Mouse (Mus musculus) MEL (cell line): ENCODE results near the gene Pkd1l2. TPM values are rescaled to one million over a fixed set of nuclear protein-coding genes. Genes with fewer than 3 reads are reported as not detected.

Experiments used
- DNase-seq: peaks from one replicate; pipeline ENCODE4 v3.0.0; 2011; ENCODE audit warnings: low read depth, low spot score
- H3K27ac ChIP-seq: 2 replicates; pipeline ENCODE4 v1.5.1; 2012; ENCODE audit warnings: low read depth, mild to moderate bottlenecking, control low read depth, low read length, moderate library complexity; ENCODE audit not compliant: control insufficient read depth
- H3K27me3 ChIP-seq, 2 experiments: fragments of 150-350 bp in 1 of 2; sonication (generic) in 1 of 2; 2 replicates each; pipeline ENCODE4 v1.6.1; 2012; ENCODE audit warnings: low read length in 2 of 2, mild to moderate bottlenecking in 2 of 2, improper control_type of control experiment in 1 of 2, moderate library complexity in 1 of 2; ENCODE audit not compliant: insufficient read depth in 2 of 2, control insufficient read depth in 1 of 2
- H3K36me3 ChIP-seq, 2 experiments: 2 replicates each; pipeline ENCODE4 v1.6.1; 2012 to 2014; ENCODE audit warnings: low read length in 2 of 2, improper control_type of control experiment in 1 of 2, inconsistent platforms in 1 of 2, mild to moderate bottlenecking in 1 of 2; ENCODE audit not compliant: insufficient read depth in 2 of 2, control insufficient read depth in 1 of 2
- H3K4me1 ChIP-seq, 2 experiments: fragments of 150-350 bp in 1 of 2; sonication (generic) in 1 of 2; 2 replicates each; pipeline ENCODE4 v1.6.1; 2012; ENCODE audit warnings: low read length in 2 of 2, improper control_type of control experiment in 1 of 2, mild to moderate bottlenecking in 1 of 2; ENCODE audit not compliant: insufficient read depth in 2 of 2, control insufficient read depth in 1 of 2
- H3K4me3 ChIP-seq, 2 experiments: fragments of 150-350 bp in 1 of 2; sonication (generic) in 1 of 2; 2 replicates each; pipeline ENCODE4 v1.5.1; 2012; ENCODE audit warnings: low read depth in 2 of 2, low read length in 2 of 2, mild to moderate bottlenecking in 2 of 2, moderate library complexity in 2 of 2, control low read depth in 1 of 2, improper control_type of control experiment in 1 of 2; ENCODE audit not compliant: control insufficient read depth in 1 of 2, insufficient read depth in 1 of 2
- H3K79me2 ChIP-seq: 2 replicates; pipeline ENCODE4 v1.6.1; 2012; ENCODE audit warnings: mild to moderate bottlenecking, low read length, moderate library complexity; ENCODE audit not compliant: control insufficient read depth, poor library complexity, insufficient read depth
- H3K9ac ChIP-seq: 2 replicates; pipeline ENCODE4 v1.6.1; 2012; ENCODE audit warnings: low read depth, mild to moderate bottlenecking, control low read depth, low read length, moderate library complexity; ENCODE audit not compliant: control insufficient read depth, poor library complexity, severe bottlenecking
- H3K9me3 ChIP-seq: fragments of 150-350 bp; sonication (generic); replicated peaks from 2 replicates; pipeline ENCODE4 v1.6.1; 2012; ENCODE audit warnings: mild to moderate bottlenecking, low read length, improper control_type of control experiment, moderate library complexity; ENCODE audit not compliant: insufficient read depth
- CHD2 ChIP-seq: IDR thresholded peaks from 2 replicates; pipeline ENCODE4 v1.6.1; 2011; ENCODE audit warnings: low read length, improper control_type of control experiment
- CTCF ChIP-seq, 3 experiments: IDR thresholded peaks in 2 of 3; conservative IDR thresholded peaks in 1 of 3; 2 replicates each; pipeline ENCODE4 v1.5.1; 2011 to 2012; ENCODE audit warnings: low read length in 3 of 3, low read depth in 2 of 3, mild to moderate bottlenecking in 2 of 3, improper control_type of control experiment in 1 of 3, inconsistent platforms in 1 of 3, mixed read lengths in 1 of 3, moderate library complexity in 1 of 3; ENCODE audit not compliant: control insufficient read depth in 1 of 3, insufficient read depth in 1 of 3, poor library complexity in 1 of 3, severe bottlenecking in 1 of 3
- E2F4 ChIP-seq: IDR thresholded peaks from 2 replicates; pipeline ENCODE4 v1.6.1; 2011; ENCODE audit warnings: low read depth, low read length, improper control_type of control experiment, borderline replicate concordance
- EP300 ChIP-seq, 2 experiments: IDR thresholded peaks; 2 replicates each; pipeline ENCODE4 v1.6.1; 2011; ENCODE audit warnings: improper control_type of control experiment in 2 of 2, low read length in 2 of 2, low read depth in 1 of 2, mild to moderate bottlenecking in 1 of 2
- GABPA ChIP-seq: IDR thresholded peaks from 2 replicates; pipeline ENCODE4 v1.6.1; 2012; ENCODE audit warnings: low read depth, mild to moderate bottlenecking, inconsistent platforms, low read length, improper control_type of control experiment, moderate library complexity
- JUND ChIP-seq: IDR thresholded peaks from 2 replicates; pipeline ENCODE4 v1.6.1; 2011; ENCODE audit warnings: low read depth, mild to moderate bottlenecking, improper control_type of control experiment, low read length
- KAT2A ChIP-seq: conservative IDR thresholded peaks from 2 replicates; pipeline ENCODE4 v1.6.1; 2012; ENCODE audit warnings: low read depth, low read length, improper control_type of control experiment, inconsistent platforms
- MAFK ChIP-seq: IDR thresholded peaks from 2 replicates; pipeline ENCODE4 v1.6.1; 2011; ENCODE audit warnings: low read depth, mild to moderate bottlenecking, low read length, improper control_type of control experiment, borderline replicate concordance
- MAX ChIP-seq: IDR thresholded peaks from 2 replicates; pipeline ENCODE4 v1.6.1; 2011; ENCODE audit warnings: low read length, improper control_type of control experiment
- MAZ ChIP-seq: IDR thresholded peaks from 2 replicates; pipeline ENCODE4 v1.6.1; 2012; ENCODE audit warnings: low read depth, mild to moderate bottlenecking, inconsistent platforms, low read length, improper control_type of control experiment
- MEF2A ChIP-seq: IDR thresholded peaks from 2 replicates; pipeline ENCODE4 v1.6.1; 2014; ENCODE audit warnings: low read depth, mild to moderate bottlenecking, inconsistent platforms, low read length, improper control_type of control experiment; ENCODE audit not compliant: poor library complexity, insufficient replicate concordance, severe bottlenecking; ENCODE audit errors: extremely low read depth
- MXI1 ChIP-seq: IDR thresholded peaks from 2 replicates; pipeline ENCODE4 v1.6.1; 2011; ENCODE audit warnings: mild to moderate bottlenecking, low read depth, low read length, improper control_type of control experiment
- MYB ChIP-seq: IDR thresholded peaks from 2 replicates; pipeline ENCODE4 v1.6.1; 2011; ENCODE audit warnings: mild to moderate bottlenecking, low read depth, low read length, improper control_type of control experiment
- MYC ChIP-seq: IDR thresholded peaks from 2 replicates; pipeline ENCODE4 v1.6.1; 2011; ENCODE audit warnings: low read depth, mild to moderate bottlenecking, low read length, improper control_type of control experiment, moderate library complexity
- NELFE ChIP-seq: IDR thresholded peaks from 2 replicates; pipeline ENCODE4 v1.6.1; 2011; ENCODE audit warnings: low read depth, low read length, improper control_type of control experiment
- NRF1 ChIP-seq: IDR thresholded peaks from 2 replicates; pipeline ENCODE4 v1.6.1; 2014; ENCODE audit warnings: low read depth, mild to moderate bottlenecking, inconsistent platforms, low read length, improper control_type of control experiment, moderate library complexity; ENCODE audit not compliant: poor library complexity, insufficient read depth, severe bottlenecking
- POLR2A ChIP-seq, 2 experiments: IDR thresholded peaks; 2 replicates each; pipeline ENCODE4 v1.6.1; 2011 to 2012; ENCODE audit warnings: low read length in 2 of 2, mild to moderate bottlenecking in 2 of 2, control low read depth in 1 of 2, improper control_type of control experiment in 1 of 2, low read depth in 1 of 2, moderate library complexity in 1 of 2; ENCODE audit not compliant: control insufficient read depth in 1 of 2, insufficient read depth in 1 of 2, poor library complexity in 1 of 2
- RAD21 ChIP-seq: IDR thresholded peaks from 2 replicates; pipeline ENCODE4 v1.6.1; 2011; ENCODE audit warnings: mild to moderate bottlenecking, low read depth, low read length, improper control_type of control experiment
- RCOR1 ChIP-seq: IDR thresholded peaks from 2 replicates; pipeline ENCODE4 v1.6.1; 2012; ENCODE audit warnings: low read depth, mild to moderate bottlenecking, inconsistent platforms, low read length, improper control_type of control experiment
- SIN3A ChIP-seq: IDR thresholded peaks from 2 replicates; pipeline ENCODE4 v1.6.1; 2012; ENCODE audit warnings: low read length, improper control_type of control experiment, inconsistent platforms
- SMC3 ChIP-seq: IDR thresholded peaks from 2 replicates; pipeline ENCODE4 v1.6.1; 2011; ENCODE audit warnings: low read depth, low read length, improper control_type of control experiment
- TBP ChIP-seq: IDR thresholded peaks from 2 replicates; pipeline ENCODE4 v1.8.0; 2011; ENCODE audit warnings: low read depth, low read length, improper control_type of control experiment
- TCF12 ChIP-seq: IDR thresholded peaks from 2 replicates; pipeline ENCODE4 v1.6.1; 2014; ENCODE audit warnings: low read depth, mild to moderate bottlenecking, inconsistent platforms, low read length, improper control_type of control experiment, moderate library complexity
- USF1 ChIP-seq: IDR thresholded peaks from 2 replicates; pipeline ENCODE4 v1.6.1; 2014; ENCODE audit warnings: low read depth, mild to moderate bottlenecking, inconsistent platforms, low read length, improper control_type of control experiment, moderate library complexity
- USF2 ChIP-seq, 2 experiments: IDR thresholded peaks; 2 replicates each; pipeline ENCODE4 v1.6.1; 2011 to 2012; ENCODE audit warnings: improper control_type of control experiment in 2 of 2, low read length in 2 of 2, borderline replicate concordance in 1 of 2, inconsistent platforms in 1 of 2, low read depth in 1 of 2, mild to moderate bottlenecking in 1 of 2; ENCODE audit not compliant: insufficient read depth in 1 of 2
- ZC3H11A ChIP-seq: IDR thresholded peaks from 2 replicates; pipeline ENCODE4 v1.6.1; 2012; ENCODE audit warnings: low read depth, mild to moderate bottlenecking, inconsistent platforms, low read length, improper control_type of control experiment
- ZMIZ1 ChIP-seq: IDR thresholded peaks from 2 replicates; pipeline ENCODE4 v1.6.1; 2012; ENCODE audit warnings: low read depth, mild to moderate bottlenecking, inconsistent platforms, low read length, improper control_type of control experiment, moderate library complexity
- ZNF384 ChIP-seq: IDR thresholded peaks from 2 replicates; pipeline ENCODE4 v1.6.1; 2012; ENCODE audit warnings: low read depth, mild to moderate bottlenecking, inconsistent platforms, low read length, improper control_type of control experiment
- polyA plus RNA-seq, 2 experiments: library from polyadenylated mRNA; stranded (reverse) in 1 of 2; unstranded in 1 of 2; fragments of >175 nt in 1 of 2; fragments of >200 nt in 1 of 2; gene quantifications; 2 replicates each; pipeline versions ENCODE4 v1.2.1 to v1.2.4; 2012; ENCODE audit warnings: low replicate concordance in 2 of 2, low read depth in 1 of 2; ENCODE audit not compliant: insufficient read length in 2 of 2, insufficient read depth in 1 of 2, missing spikeins in 1 of 2
- total RNA-seq: library from RNA; depleted of rRNA; stranded (reverse); fragments of 300-350 nt; gene quantifications from 2 replicates; pipeline ENCODE4 v1.2.3, GENCODE M21; 2012

Gene Pkd1l2
- total and polyA plus RNA-seq, 3 experiments, result 0.86 to 1.5 TPM; not detected in 1

DNA sequence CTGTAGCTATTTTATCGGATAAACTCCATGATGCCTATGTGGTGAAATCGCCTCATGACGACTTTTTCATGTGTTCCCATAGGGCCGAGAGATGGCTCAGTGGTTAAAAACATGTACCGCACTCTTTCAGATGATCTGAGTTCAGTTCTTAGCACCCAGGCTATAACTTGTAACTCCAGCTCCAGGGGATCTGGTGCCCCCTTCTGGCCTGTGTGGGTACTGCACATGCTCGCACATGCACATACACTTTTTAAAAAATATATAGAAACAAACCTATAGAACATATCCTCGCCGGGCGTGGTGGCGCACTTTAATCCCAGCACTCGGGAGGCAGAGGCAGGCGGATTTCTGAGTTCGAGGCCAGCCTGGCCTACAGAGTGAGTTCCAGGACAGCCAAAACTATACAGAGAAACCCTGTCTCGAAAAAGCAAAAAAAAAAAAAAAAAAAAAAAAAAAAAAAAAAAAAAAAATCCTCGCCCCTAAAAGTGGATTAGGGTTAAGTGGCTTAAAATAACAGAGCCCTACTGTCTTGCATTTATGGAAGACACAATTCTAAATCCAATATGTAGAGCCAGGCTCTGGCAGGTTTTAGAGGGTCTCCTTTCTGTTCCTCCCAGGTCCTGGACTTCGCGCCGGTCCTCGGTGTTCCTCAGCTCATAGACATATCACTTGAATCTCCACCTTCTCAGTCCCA, 26.9 kb upstream of the Pkd1l2 start:
- Histone ChIP-seq H3K9me3 (no peaks in the 10 kb centered on the region), H3K4me1 (0 out of 4 replicates have a peak, but pooled peaks cover 0 to 5% of the 10 kb centered on the region in 2 experiments), H3K27ac (no peak overlapping the region), H3K36me3 (no peaks in the 10 kb centered on the region), H3K4me3 (no peak overlapping the region), H3K9ac (no peak overlapping the region), H3K79me2 (no peaks in the 10 kb centered on the region), H3K27me3 (no peaks in the 10 kb centered on the region)
- TF ChIP-seq SMC3 (peak; percentile 53), RAD21 (peak; percentile 40), MYC (0 out of 2 replicates have a peak, but pooled peaks have one; percentile 20), CTCF (IDR thresholded peaks at IDR 0.05 in 2 of 3, conservative IDR thresholded peaks at IDR 0.05 in 1 of 3; ENCODE audit: control insufficient read depth in 1 of 3, insufficient read depth in 1 of 3, low read depth in 2 of 3, low read length in 3 of 3, poor library complexity in 1 of 3, severe bottlenecking in 1 of 3) (peak; percentile 57 to 72 (median 63)), USF2 (IDR thresholded peaks at IDR 0.05; ENCODE audit: borderline replicate concordance in 1 of 2, insufficient read depth in 1 of 2, low read depth in 1 of 2, low read length in 2 of 2) (no peak), TCF12 (no peak)
- peak; percentile 44 for DNase-seq

DNA sequence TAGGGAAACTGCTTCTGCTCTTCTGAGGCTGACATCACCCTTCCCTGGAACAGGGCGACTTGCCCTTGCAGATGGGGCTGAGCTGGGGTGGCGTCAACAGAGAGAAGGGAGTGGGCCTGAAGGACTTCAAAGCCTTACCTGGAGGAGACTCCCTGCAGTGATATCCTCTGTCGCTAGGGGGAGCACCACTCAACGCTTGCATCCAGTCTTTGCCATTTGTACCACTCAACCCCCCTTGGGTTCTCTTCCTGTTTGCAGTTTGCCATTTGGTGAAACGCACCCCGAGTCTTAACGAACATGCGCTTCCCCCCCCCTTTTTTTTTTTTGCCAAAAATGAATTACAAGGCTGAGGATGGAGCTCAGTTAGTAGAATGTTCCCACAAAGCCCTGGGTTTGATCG, 25.3 kb upstream of the Pkd1l2 start:
- Histone ChIP-seq H3K36me3 (no peaks in the 10 kb centered on the region), H3K4me3 (peak overlapping the region; percentile 21 to 26; a peak in 1 of 4 replicates)
- peak; percentile 89 for DNase-seq
- no peak for TF ChIP-seq TBP
- TF ChIP-seq NRF1, result no peak
- TF ChIP-seq MEF2A, result no peak
- no peak for TF ChIP-seq USF1
- TF ChIP-seq JUND, result no peak
- no peak; the same call in 1 of the 2 replicates for TF ChIP-seq ZMIZ1
- TF ChIP-seq SMC3, result peak; percentile 85
- peak; percentile 36 for TF ChIP-seq NELFE
- peak; percentile 63 for TF ChIP-seq ZNF384
- TF ChIP-seq RCOR1, result no peak
- TF ChIP-seq GABPA, result no peak
- peak; percentile 64 for TF ChIP-seq MXI1
- TF ChIP-seq SIN3A, result peak; percentile 72
- no peak for TF ChIP-seq POLR2A (IDR thresholded peaks at IDR 0.05; ENCODE audit: control insufficient read depth in 1 of 2, insufficient read depth in 1 of 2, low read depth in 1 of 2, low read length in 2 of 2, poor library complexity in 1 of 2)
- 0 out of 2 replicates have a peak, but pooled peaks have one; percentile 33 for TF ChIP-seq MYC
- TF ChIP-seq CTCF (IDR thresholded peaks at IDR 0.05 in 2 of 3, conservative IDR thresholded peaks at IDR 0.05 in 1 of 3; ENCODE audit: control insufficient read depth in 1 of 3, insufficient read depth in 1 of 3, low read depth in 2 of 3, low read length in 3 of 3, poor library complexity in 1 of 3, severe bottlenecking in 1 of 3), result peak; percentile 90 to 97 (median 91)
- TF ChIP-seq USF2 (IDR thresholded peaks at IDR 0.05; ENCODE audit: borderline replicate concordance in 1 of 2, insufficient read depth in 1 of 2, low read depth in 1 of 2, low read length in 2 of 2), result no peak
- TF ChIP-seq MAX, result no peak
- TF ChIP-seq EP300 (IDR thresholded peaks at IDR 0.05; ENCODE audit: low read depth in 1 of 2, low read length in 2 of 2), result 0 out of 4 replicates have a peak, but pooled peaks of 1 of the 2 experiments have one; percentile 12
- TF ChIP-seq E2F4, result no peak
- peak; percentile 83; the same call in 1 of the 2 replicates for TF ChIP-seq MAZ
- TF ChIP-seq RAD21, result peak; percentile 85
- TF ChIP-seq KAT2A, result no peak
- peak; percentile 77 for TF ChIP-seq ZC3H11A
- no peak for TF ChIP-seq MYB
- TF ChIP-seq MAFK, result no peak
- no peak for TF ChIP-seq CHD2

More for the DNA sequence above, 25.3 kb upstream of the Pkd1l2 start:
- H3K9me3 ChIP-seq, result no peaks in the 10 kb centered on the region
- peak overlapping the region; percentile 6; the same call in 1 of the 2 replicates for H3K27ac ChIP-seq
- no peaks in the 10 kb centered on the region for H3K79me2 ChIP-seq
- peak overlapping the region; percentile 44 for H3K9ac ChIP-seq
- 0 out of 4 replicates have a peak, but pooled peaks cover 0 to 5% of the 10 kb centered on the region in 2 experiments for H3K4me1 ChIP-seq
- no peaks in the 10 kb centered on the region for H3K27me3 ChIP-seq
